Mouse (Mus musculus): ENCODE results near the gene Atxn7.
"Not testable (repeated sequence)": the region's sequence is repeated elsewhere in the genome, so short reads cannot be mapped to it uniquely, and the experiment has no call there.

Atxn7 gene

DNA sequence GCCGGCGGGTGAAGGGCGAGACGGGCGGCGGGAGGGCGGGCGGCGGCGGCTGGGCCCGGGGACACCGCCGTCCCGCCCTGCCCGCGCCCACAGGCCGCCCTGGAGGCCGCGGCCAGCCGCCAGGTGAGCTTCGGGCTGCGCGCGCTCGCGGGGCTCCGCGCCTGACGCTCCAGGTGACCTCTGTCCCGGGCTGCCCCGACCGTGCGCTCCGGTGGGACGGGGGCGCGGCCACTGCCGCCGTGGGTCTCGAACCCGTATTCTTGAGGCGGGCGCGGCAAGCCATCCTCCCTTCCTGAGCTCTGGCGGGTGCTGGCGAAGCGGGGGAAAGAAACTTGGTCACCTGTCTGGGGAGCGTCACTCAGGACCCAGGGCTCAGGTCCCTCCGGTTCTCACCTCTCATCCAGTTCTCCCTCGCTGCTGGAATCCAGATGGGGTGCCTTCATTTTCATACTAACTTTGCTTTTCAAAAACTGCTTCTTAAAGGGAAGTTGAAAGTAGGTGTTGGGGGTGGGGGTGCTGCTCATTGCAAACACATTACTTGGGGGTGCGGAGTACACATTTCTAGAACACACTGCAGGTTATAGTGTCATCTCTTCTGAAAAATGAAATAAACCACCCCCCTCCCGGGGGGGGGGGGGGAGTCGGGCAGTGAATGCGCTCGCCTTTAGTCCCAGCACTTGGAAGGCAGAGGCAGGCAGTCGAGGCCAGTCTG lies at the start of gene Atxn7, which contains the start of gene Thoc7:
Atxn7 (plus strand) TSS at position 40 of the 712 bp plus-strand sequence.
Thoc7 (minus strand) TSS at position 452 of the 712 bp plus-strand sequence.
- DNase-seq (ENCODE audit: low spot score in 2 of 2), result peak; percentile 2 to 59

DNA sequence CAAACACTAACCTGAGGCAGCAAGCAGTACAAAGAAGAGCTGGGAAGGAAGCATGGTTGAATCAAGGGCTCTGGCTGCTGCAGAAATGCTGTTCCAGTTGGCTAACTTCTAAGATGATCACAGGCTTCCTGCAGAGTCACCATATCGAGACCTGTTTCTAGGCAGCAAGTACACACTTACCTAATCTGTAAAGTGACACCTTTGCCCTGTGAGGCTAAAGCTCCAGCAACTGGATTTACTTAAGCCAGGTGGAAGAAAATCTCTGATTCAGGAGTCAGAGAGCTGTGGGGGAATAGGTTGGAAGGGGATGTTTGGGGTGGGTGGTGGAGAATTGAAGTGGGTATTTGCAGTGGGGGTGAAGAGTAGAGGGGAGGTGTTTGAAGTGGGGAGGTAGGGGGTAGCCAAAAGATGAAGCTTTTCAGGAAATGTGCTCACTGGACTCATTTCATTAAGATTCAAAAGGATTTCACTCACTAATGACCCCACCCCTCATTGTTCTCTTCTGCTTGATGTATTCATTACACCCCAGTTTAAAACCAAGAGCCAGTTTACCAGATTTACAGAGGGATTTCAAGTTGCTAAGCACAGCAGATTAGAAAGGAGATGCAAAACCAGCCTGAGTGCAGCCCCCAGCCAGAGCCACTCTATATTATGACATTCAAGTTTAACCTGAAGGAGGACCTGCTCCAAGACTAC lies 46.7 kb upstream of the Atxn7 start, which contains the start of gene Gm281:
Gm281 (minus strand) TSS at position 92 of the 696 bp plus-strand sequence.
- DNase-seq (ENCODE audit: low spot score in 2 of 2), result no peak

DNA sequence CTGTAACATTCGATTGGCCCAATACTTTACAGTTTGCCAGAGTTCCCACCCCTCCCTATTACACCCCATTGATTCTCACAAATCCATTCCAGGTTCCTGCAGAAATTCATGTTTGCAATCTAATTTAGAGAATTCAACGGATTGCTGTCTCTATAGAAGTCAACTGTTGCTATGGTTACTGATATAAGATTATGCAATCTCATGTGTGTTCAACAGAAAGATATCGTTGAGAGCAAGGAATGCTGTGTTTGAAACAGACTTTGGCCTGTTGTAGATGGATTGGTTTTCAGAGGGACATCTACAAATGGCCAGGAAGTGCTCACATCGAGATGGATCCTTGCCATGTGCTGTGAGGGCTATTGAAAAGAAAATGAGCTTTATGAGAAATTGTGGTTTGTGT lies 46.0 kb upstream of the Atxn7 start:
- no peak for DNase-seq (ENCODE audit: low spot score in 2 of 2)

DNA sequence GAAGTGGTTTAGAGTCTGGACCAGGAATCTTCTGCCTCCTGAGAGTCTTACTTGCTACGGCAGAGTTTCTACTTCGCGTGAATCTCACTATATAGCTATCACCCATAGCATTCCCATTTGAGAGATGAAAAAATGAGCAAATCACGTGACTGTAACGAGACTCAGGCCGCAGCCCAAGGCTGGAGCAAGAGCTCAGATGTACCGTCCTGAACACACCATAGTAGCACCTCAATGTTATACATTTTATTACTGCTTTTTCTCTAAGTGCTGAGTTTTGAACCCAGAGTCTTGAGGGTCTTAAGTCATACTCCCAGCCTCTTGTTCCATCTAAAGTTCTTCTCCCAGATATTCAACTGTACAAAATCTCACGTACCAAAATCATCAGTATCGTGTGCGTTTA lies 44.0 kb upstream of the Atxn7 start:
- no peak for DNase-seq (ENCODE audit: low spot score in 2 of 2)

DNA sequence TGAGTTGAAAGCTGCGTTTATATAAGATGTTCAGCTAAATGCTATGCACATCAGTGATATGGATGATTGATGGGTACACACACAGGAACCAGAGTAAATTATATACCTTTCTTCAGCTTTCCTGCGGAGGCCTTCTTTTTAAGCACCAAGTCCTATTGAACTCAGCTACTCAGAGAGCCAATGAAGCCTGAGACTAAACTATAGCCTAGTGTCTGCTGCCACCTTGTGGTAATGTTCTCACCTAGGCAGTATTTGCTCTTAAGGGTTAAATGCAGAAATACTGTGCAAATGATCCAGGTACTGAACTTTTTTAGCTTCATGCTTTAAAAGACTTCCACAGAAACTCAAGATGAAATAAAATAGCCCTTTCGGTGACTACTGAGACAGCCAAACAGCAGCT lies 43.6 kb upstream of the Atxn7 start:
- DNase-seq (ENCODE audit: low spot score in 2 of 2), result peak; percentile 2 to 7

DNA sequence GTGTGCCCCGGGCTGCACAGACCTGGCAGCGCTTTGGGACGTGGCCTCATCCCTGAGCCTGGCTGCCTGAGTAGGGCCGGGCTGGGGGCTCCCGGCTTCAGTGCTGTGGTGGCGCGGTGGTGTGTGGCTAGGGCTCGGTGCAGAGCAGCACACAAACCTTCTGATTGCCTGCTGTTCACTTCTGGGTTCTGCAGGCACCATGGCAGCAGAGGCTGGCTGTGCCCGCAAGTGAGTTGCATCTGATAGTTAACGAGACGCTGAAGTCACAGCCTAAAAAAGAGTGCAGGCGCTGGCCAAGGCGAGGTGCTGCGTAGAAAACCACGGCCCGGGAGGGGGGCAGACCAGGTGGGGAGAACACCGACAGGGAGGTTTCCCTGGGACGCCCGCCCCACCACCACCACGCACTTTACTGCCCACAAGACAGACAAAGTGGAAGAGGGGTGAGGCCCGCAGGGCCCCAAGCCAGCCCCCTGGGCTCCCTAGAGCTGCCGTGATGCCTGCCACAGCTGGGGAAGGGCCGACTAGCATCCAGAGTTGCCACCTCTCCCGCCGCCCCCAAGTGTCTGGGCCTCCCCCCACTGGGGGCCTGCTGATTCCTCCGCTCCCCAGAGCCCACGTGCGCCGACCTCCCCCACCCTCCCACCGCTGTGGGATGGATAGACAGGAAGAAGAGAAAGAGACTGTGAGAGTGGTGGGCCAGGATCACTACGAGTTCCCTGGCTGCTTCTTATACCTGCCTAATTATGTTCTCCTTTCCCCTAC lies 27.8 kb upstream of the Atxn7 start:
- DNase-seq (ENCODE audit: low spot score in 2 of 2), result no peak

DNA sequence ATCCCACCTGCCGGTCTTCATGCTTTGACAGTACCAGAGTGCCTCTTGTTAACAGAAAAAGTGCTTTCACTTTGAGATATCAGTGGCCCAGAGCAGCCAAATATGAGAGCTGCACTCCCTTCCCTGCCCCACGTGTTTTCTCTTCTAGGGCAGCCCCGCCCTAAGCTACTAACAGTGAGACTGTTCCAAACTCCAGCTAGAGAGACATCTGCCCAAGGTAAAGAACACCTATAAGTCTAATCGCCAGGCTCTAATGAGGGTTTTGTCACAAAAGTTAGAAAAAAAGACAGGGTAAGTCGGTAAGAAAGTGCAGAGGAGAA lies 27.2 kb upstream of the Atxn7 start:
- no peak for DNase-seq (ENCODE audit: low spot score in 2 of 2)

DNA sequence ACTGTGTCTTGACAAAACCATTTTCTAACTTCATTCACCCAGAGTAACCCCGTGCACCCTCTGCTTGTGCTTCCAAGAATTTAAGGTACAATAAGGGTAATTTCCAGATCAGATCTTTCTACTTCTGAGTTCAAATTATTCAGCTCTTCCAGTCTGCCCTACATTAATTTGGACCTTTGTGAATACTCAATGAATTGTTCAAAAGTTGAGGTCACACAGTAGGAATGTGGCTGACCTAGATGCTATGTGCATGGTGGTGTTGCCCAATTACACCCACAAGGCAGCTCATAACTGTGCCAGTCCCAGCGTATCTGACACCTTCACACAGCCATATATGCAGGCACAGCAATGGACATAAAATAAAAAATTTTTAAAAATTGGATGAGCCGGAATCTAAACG lies 16.6 kb upstream of the Atxn7 start:
- DNase-seq (ENCODE audit: low spot score in 2 of 2), result no peak

DNA sequence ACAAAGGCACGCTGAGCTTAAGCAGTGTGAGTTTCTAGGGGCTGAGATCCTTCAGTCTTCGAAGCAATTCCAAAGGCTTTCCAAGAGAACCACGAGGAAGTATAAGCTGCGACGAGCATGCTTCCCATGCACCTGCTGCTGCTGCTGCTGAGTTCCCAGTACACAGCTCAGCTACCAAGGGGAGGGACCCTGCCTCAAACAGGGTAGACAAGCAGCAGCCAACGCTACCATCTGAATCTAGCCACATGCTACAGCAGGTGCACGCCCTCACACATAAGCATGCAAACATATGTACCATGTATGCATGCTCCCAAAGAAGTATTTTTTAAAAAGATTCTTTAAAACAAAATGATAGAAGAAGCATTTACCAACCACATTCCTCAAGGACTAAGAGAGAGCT lies 12.9 kb upstream of the Atxn7 start:
- no peak for DNase-seq (ENCODE audit: low spot score in 2 of 2)

DNA sequence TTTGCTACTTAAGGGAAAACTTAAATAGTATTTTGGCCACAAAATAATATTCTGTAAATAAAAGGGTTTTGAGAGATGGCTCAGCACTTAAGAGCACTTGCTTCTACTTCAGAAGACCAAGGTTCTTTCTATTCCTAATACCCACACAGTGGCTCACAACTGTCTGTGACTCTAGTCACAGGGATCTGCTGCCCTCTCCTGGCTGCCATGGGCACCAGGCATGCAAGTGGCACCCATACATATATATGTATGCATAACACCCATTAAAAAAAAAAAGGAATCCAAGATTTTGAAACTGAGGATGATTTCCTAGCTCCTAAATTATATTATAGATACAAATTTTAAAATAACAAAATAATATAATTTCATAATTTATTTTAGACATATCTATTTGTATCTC lies 10.8 kb upstream of the Atxn7 start:
- DNase-seq (ENCODE audit: low spot score in 2 of 2), result no peak

DNA sequence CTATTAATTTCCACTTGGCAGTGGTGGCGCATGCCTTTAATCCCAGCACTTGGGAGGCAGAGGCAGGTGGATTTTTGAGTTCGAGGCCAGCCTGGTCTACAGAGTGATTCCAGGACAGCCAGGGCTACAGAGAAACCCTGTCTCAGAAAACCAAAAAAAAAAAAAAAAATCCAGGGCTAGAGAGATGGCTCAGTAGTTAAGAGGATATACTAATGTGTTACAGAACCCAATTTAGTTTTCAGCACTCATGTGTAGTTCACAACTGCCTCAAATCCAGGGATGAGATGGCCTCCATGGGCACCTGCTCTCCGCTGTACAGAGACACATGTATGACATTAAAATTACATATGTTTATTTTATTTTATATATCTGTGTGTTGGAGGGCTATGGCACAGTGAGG lies 9.1 kb upstream of the Atxn7 start:
- DNase-seq (ENCODE audit: low spot score in 2 of 2), result not testable (repeated sequence)

DNA sequence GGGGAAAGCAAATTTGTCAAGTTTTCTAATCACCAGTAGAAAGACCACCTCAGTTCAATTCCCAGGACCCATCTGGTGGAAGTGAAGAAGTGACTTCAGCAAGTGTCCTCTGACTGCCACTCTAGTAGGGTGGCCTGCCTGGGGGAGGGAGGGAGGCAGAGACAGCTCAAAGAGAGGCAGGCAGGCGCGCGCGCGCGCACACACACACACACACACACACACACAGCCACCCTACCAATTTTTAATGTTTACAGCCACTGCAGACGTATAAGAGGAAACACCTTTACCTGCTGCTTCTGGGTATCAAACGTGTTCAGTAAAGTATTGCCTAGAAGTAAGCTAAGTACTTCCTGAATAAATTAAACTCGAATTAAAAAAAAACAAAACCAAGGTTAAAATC lies 1.2 kb upstream of the Atxn7 start:
- DNase-seq (ENCODE audit: low spot score in 2 of 2), result no peak

DNA sequence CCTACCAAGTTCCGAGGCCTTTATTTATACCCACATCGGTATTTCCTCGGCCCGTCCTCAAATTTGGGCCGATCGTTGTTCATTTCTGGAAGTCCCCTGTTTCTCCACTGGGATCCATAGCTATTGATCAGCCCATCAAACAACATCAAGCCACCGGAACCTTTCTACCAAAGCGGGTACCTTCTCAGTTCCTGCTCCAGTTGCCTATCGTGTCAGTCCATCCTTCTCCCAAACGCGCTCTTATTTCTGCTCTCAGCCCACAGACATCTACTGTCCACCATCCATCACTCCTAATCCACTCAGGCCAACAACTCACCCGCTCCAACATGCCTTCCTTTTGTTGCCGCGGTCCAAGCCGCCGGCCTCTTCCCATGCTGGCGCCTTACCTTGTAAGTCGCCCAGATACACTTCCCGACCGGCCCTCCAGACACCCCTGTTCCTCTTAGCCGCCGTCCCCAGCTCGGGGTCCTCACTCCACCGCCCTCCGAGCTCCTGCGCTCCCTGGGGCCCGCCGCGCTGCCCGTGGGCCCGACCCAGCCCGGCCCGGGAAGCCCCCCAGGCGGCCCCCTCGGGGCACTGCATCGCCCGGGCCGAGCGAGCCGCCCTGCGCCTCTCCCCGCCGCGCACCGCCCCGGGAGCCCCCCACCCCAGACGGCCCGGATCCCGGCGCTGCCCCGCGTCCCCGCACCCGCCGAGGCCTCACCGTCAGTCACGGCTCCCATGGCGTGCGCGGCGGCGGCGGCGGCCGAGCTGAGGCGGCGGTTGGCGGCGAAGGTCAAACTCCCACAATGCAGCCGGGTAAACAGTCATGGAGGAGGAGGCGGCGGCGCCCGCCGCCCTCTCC lies 536 bp upstream of the Atxn7 start:
- peak; percentile 51 to 56 for DNase-seq (ENCODE audit: low spot score in 2 of 2)

DNA sequence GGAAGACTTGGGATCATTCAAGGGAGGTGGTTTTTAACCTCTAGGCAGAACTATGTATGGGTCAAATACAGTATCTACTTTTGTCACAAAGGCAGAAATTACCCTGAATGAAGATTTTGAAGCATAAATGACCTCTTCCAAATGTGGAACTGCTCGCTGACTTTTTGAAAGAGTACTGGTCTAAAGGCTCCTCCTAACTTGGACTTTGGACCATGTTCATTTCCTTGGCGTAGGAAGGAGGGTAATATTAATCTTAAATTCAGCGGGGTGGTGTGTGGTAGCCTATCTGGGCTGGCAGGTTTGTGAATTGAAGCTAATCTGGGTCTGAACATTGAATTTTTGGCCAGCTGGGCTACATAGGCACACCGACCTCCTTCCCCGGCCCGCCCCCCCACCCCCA lies 1.2 kb downstream of the Atxn7 start:
- no peak for DNase-seq (ENCODE audit: low spot score in 2 of 2)

DNA sequence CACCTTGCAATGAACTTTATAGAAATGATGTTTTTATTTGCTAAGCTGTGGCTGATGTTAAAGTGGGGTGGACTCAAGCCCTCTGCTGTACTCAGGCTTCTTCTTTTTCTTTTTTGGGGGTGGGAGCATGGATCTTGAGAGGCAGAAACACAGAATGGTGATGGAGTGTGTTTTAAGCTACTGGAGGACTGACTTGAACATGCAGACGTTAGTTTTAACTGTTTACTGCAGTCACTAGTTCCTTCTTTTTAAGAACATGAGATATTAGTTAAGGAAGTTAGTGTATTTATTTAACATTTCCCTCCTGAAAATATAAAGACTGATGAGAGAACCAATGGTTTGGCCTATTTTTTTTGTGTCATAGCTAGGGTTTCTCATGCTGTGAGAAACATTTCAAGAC lies 2.3 kb downstream of the Atxn7 start:
- no peak for DNase-seq (ENCODE audit: low spot score in 2 of 2)

DNA sequence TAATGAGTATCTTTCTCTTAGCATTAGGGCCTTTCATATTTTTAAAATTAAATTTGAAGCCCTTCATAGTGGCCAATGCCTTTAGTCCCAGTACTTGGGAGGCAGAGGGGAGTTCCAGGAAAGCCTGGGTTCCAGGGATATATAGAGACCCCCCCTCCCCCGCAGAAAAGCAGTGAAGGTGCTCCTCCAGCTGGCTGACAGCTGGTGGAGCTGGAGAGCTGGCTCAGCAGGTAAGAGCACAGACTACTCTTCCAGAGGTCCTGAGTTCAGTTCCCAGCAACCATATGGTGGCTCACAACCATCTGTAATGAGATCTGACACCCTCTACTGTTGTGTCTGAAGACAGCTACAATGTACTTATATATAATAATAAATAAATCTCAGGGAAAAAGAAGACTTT lies 6.4 kb downstream of the Atxn7 start:
- DNase-seq (ENCODE audit: low spot score in 2 of 2), result no peak

DNA sequence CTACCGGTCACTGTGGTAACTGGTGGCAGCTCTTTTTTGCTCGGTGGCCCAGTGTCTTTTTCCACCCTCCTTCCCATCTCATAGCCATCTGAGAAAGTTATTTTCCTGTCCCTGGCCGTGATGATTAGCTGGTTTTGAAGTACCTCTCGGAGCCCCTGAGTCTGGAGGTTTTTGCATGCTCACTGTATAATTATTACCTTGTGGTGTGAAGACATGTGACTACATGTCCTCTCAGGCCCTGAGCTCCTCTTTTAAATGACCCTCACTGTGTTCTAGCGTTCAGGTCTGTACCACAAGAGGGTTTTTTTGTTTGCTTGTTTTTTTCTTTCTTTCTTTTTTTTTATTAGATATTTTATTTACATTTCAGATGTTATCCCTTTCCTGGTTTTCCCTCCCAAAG lies 7.2 kb downstream of the Atxn7 start:
- DNase-seq (ENCODE audit: low spot score in 2 of 2), result no peak

DNA sequence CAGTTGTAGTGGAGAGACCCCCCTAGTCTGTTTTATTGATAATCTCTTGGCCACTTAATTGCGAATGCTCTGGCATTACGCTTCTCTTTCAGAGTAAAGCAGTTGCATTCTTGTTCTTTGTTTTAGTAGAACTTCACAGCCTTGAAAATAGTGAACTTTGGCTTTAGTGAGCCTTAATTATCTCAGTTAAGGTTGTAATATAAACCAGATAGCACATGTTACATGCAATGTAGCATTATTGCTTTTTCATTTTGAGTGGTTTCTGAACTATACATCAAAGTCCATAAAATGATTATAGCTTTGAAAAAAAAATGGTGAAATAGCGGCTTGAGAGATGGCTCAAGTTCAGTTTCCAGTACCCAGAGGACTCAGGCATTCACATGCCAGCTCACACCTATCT lies 9.3 kb downstream of the Atxn7 start:
- no peak for DNase-seq (ENCODE audit: low spot score in 2 of 2)

DNA sequence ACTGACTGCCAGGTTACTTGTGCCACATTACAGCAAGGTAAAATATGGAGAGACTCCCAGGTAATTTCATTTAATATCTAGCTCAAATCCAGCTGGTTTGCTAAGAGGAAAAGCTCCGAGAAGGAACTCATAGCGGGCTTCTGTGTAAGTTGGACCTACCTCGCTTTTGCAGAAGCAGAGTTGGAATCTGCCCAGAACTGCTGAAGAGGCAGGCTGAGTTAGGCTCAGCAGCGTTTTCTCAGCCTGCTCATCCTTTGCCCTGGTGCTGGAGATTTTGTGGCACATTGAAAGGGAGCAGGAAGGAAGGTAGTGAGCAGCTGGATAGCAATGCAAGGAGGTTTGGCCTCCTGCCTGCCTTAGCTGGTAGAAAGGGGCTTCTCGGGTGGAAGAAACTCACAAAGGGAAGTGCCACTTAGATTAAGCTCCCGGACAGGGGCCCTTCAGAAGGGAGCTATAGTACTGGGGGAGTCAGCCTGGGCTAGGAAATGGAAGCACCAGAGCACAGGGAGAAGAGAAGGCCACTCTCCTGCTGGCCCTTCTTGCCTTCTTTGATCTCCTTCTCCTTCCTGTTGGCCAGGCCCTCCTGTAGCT lies 10.5 kb downstream of the Atxn7 start:
- no peak for DNase-seq (ENCODE audit: low spot score in 2 of 2)

DNA sequence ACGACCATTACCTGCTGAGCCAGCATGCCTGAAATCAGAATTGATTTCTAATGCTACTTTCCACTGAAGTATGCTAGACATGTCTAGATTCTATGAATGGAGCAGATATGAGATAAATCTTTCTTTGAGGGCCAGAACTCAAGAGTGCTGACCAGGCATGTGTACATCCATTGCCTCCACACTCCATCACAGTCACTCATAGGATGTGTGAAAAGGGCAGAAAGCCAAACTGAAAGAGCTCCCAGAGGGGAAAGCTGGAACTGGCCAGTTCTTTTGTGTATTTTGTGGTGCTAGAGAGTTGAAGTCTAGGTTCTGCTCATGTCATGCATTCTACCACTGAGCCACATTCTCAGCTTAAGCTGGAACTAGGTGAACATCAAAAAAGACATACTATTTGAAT lies 16.3 kb downstream of the Atxn7 start:
- no peak for DNase-seq (ENCODE audit: low spot score in 2 of 2)

DNA sequence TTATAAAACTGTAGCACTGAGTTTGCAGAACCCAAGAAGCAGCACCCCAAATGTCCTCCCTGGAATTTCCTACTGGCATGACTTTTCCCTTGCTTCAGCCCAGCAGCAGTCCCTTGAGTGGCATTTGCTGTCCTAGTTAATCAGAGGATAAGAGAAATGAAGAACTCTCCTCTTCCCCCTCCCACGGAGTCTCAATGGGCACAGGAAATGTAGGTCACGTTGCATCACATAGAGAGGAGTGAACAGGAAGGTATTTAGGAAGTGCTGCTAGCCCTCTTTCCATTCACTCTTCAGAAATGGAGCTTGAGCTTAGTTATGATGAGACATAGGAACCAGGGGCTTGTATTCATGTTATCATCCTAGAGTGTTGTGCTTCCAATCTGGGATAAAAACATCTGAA lies 20.0 kb downstream of the Atxn7 start:
- DNase-seq (ENCODE audit: low spot score in 2 of 2), result no peak

DNA sequence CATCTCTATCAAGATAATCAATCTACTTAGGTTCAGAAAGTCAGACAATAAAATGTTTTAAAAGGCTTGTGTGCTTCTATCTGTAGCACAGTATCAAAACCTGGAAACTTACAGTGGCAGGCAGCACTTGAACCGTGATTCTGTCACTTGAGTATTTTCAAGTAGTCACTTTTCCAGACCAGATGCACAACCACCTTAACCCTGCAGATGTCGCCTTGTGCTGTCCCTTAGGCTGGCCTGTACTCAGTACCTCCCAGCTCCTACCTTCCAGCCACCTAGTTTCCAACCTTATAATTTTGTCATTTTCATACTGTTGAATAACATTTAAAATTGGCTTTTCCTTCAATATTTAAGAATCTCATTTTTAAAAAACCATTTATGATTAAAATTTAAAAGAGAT lies 20.9 kb downstream of the Atxn7 start:
- DNase-seq (ENCODE audit: low spot score in 2 of 2), result no peak
